Mouse (Mus musculus) left cerebral cortex, adult 18-20 months (tissue): ENCODE data around the gene Anapc2. TPM values are rescaled to one million over a fixed set of nuclear protein-coding genes. Genes with fewer than 3 reads are reported as not detected.

Experiments used
- total RNA-seq, 2 experiments: library from RNA; stranded (reverse); gene quantifications; 2 replicates each; pipeline ENCODE4 v1.2.3; 2021

The Anapc2 gene
- total RNA-seq, 2 experiments from 2014 or later: 87.1 to 87.2 TPM

Other genes starting within 250 kb of the Anapc2 start
- 100 to 1,000 TPM; 435 to 452 TPM for gene Nsmf, start 218.1 kb upstream of the Anapc2 start, total RNA-seq
- not detected for gene Entpd8, start 192.2 kb upstream of the Anapc2 start, total RNA-seq
- gene Noxa1, start 177.3 kb upstream of the Anapc2 start, total RNA-seq: not detected
- gene Nrarp, start 91.7 kb upstream of the Anapc2 start, total RNA-seq: 10 to 100 TPM; 19.2 to 23.9 TPM
- gene Tor4a, start 75.6 kb upstream of the Anapc2 start, total RNA-seq: 1 to 10 TPM; 2.2 to 2.5 TPM
- gene Nelfb, start 61.0 kb upstream of the Anapc2 start, total RNA-seq: 10 to 100 TPM; 62.1 to 68.6 TPM
- under 1 TPM; 0.37 to 0.40 TPM for gene Stpg3, start 57.8 kb upstream of the Anapc2 start, total RNA-seq
- not detected for gene Fam166a, start 53.7 kb upstream of the Anapc2 start, total RNA-seq
- gene Tubb4b, start 47.8 kb upstream of the Anapc2 start, total RNA-seq: 100 to 1,000 TPM; 358 to 360 TPM
- not detected for gene Slc34a3, start 38.1 kb upstream of the Anapc2 start, total RNA-seq
- gene Rnf224, start 35.7 kb upstream of the Anapc2 start, total RNA-seq: not detected
- 100 to 1,000 TPM; 252 to 262 TPM for gene Rnf208, start 30.2 kb upstream of the Anapc2 start, total RNA-seq
- not detected for gene Cysrt1, start 30.0 kb upstream of the Anapc2 start, total RNA-seq
- gene AL732309.1, start 25.6 kb upstream of the Anapc2 start, total RNA-seq: 1 to 10 TPM; 1.4 to 4.1 TPM
- gene Tmem203, start 17.0 kb upstream of the Anapc2 start, total RNA-seq: 10 to 100 TPM; 31.8 to 37.8 TPM
- gene Tprn, start 9.9 kb upstream of the Anapc2 start, total RNA-seq: 10 to 100 TPM; 13.7 to 17.9 TPM
- gene Ssna1, start within 50 bp of the Anapc2 start, total RNA-seq: 10 to 100 TPM; 57.6 to 70.5 TPM
- not detected for gene Tmem210, start 15.7 kb downstream of the Anapc2 start, total RNA-seq
- not detected for gene Lrrc26, start 17.4 kb downstream of the Anapc2 start, total RNA-seq
- 100 to 1,000 TPM; 393 to 402 TPM for gene Grin1, start 46.7 kb downstream of the Anapc2 start, total RNA-seq
- 10 to 100 TPM; 62.1 to 62.2 TPM for gene Man1b1, start 59.9 kb downstream of the Anapc2 start, total RNA-seq
- 10 to 100 TPM; 30.4 to 38.7 TPM for gene Dpp7, start 83.9 kb downstream of the Anapc2 start, total RNA-seq
- gene Uap1l1, start 93.2 kb downstream of the Anapc2 start, total RNA-seq: 10 to 100 TPM; 17.3 to 21.6 TPM
- gene Sapcd2, start 99.8 kb downstream of the Anapc2 start, total RNA-seq: 1 to 10 TPM; 1.4 to 1.8 TPM
- 10 to 100 TPM; 13.6 to 13.8 TPM for gene Entpd2, start 123.4 kb downstream of the Anapc2 start, total RNA-seq
- 100 to 1,000 TPM; 328 to 341 TPM for gene Npdc1, start 126.9 kb downstream of the Anapc2 start, total RNA-seq
- gene Fut7, start 150.8 kb downstream of the Anapc2 start, total RNA-seq: under 1 TPM; 0.21 to 0.56 TPM
- 100 to 1,000 TPM; 155 to 165 TPM for gene Abca2, start 156.2 kb downstream of the Anapc2 start, total RNA-seq
- 1 to 10 TPM in 1 of 2 experiments, not detected in 1; 1.5 TPM for gene Clic3, start 184.4 kb downstream of the Anapc2 start, total RNA-seq
- 10 to 100 TPM; 64.5 to 69.1 TPM for gene Paxx, start 188.6 kb downstream of the Anapc2 start, total RNA-seq
- 1,000 to 10,000 TPM; 2,769 to 3,095 TPM for gene Ptgds, start 197.6 kb downstream of the Anapc2 start, total RNA-seq
- gene Lcn12, start 221.4 kb downstream of the Anapc2 start, total RNA-seq: not detected
- gene Fbxw5, start 228.3 kb downstream of the Anapc2 start, total RNA-seq: 100 to 1,000 TPM; 105 to 114 TPM
- gene C8g, start 229.2 kb downstream of the Anapc2 start, total RNA-seq: under 1 TPM; 0.52 to 0.74 TPM